Mouse (Mus musculus) stomach, postnatal 0 days (tissue): ENCODE data around the gene Hck.

Experiments used
- CTCF ChIP-seq: IDR thresholded peaks from 2 replicates; pipeline ENCODE4 v1.5.1; 2016; ENCODE audit warnings: antibody characterized with exemption, low read depth, mild to moderate bottlenecking, moderate library complexity
- EP300 ChIP-seq: optimal IDR thresholded peaks from 2 replicates; pipeline ENCODE3; 2016; ENCODE audit warnings: antibody characterized with exemption

- TF ChIP-seq CTCF (no peak), EP300 (no peak)
Observed at GRCm38 (mm10) chr2:153125875-153126274, 17.6 kb downstream of the Hck start.
